25 mouse cellular contexts compared by ENCODE assay signal in the genomic region with DNA sequence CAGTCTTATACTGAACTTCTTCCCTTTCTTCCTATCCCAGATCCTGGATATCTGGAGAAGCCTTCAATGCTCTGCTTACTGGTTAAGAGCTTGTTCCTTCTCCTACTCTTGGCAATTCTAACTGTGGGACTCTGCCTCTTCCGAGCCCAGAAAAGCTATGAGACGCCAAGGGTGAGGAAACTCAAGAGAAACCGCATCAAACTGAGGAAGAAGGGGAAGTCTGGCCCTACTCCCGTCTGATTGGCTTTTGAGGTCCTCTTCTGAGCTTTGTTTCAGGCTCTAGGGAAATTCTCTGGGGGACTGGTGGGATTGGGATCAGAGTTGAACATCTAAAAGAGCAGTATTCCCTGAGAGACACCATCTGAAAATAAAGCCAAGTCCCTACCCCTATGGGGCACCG. TPM values are rescaled to one million over a fixed set of nuclear protein-coding genes. Genes with fewer than 3 reads are reported as not detected.
"Had no signal": no experiment of that assay in that cellular context is flagged by ENCODE, and none has a peak within 500 bp of the region (broad histone marks: within the 10 kb centered on the region; RNA-seq: fewer than 3 reads in every experiment).

No protein-coding gene starts in this region.

- H3K9me3 ChIP-seq: heart, embryonic 13.5 days; heart, embryonic 15.5 days; hindbrain, embryonic 10.5 days; hindbrain, embryonic 12.5 days; intestine, embryonic 15.5 days; limb, embryonic 10.5 days; limb, embryonic 12.5 days; liver, embryonic 13.5 days had no signal

- H3K36me3 ChIP-seq: heart, embryonic 13.5 days; heart, embryonic 15.5 days; hindbrain, embryonic 10.5 days; hindbrain, embryonic 12.5 days; intestine, embryonic 15.5 days; limb, embryonic 10.5 days; limb, embryonic 12.5 days; liver, embryonic 13.5 days had no signal

- H3K27me3 ChIP-seq: heart, embryonic 15.5 days; hindbrain, embryonic 12.5 days; intestine, embryonic 15.5 days; limb, embryonic 12.5 days had no signal

- ATAC-seq: hindbrain, embryonic 16.5 days; inflammation-experienced regulatory T-cells, adult 6 months; intestine, embryonic 15.5 days; intestine, postnatal 0 days had no signal

- H3K27ac ChIP-seq: heart, embryonic 13.5 days; heart, embryonic 15.5 days; hindbrain, embryonic 10.5 days; hindbrain, embryonic 12.5 days; hindbrain, embryonic 14.5 days; intestine, embryonic 15.5 days; layer of hippocampus, adult 2 months; left cerebral cortex, adult 2 months; limb, embryonic 10.5 days; limb, embryonic 12.5 days; liver, embryonic 13.5 days had no signal

- H3K4me3 ChIP-seq: heart, embryonic 13.5 days; heart, embryonic 15.5 days; hindbrain, embryonic 10.5 days; hindbrain, embryonic 12.5 days; intestine, embryonic 15.5 days; layer of hippocampus, adult 2 months; left cerebral cortex, adult 2 months; limb, embryonic 10.5 days; limb, embryonic 12.5 days; liver, embryonic 13.5 days had no signal

- H3K4me2 ChIP-seq: heart, embryonic 11.5 days; heart, embryonic 13.5 days; heart, embryonic 15.5 days; hindbrain, embryonic 12.5 days; hindbrain, embryonic 14.5 days; intestine, embryonic 15.5 days; limb, embryonic 12.5 days; liver, embryonic 11.5 days; liver, embryonic 13.5 days had no signal

- H3K9ac ChIP-seq: heart, embryonic 13.5 days; heart, embryonic 15.5 days; hindbrain, embryonic 12.5 days; hindbrain, embryonic 14.5 days; intestine, embryonic 15.5 days; limb, embryonic 12.5 days; liver, embryonic 13.5 days had no signal

- DNase-seq: gastrocnemius, postnatal 14 days; kidney, adult 18-20 months; kidney, adult 8-10 months; kidney, postnatal 10 days; kidney, postnatal 25 days; kidney, postnatal 4 days; liver; liver, embryonic 13.5 days had no signal

RNA-seq across cellular contexts. Expression of a gene that starts 2.9 kb away (rescaled TPM):
- total RNA-seq: gastrocnemius, adult 8-10 months; layer of hippocampus, postnatal 25 days had no signal
- polyA plus RNA-seq: hindbrain, embryonic 10.5 days had no signal

RNA-seq across cellular contexts. Expression of a gene that starts 42.6 kb away (rescaled TPM):
- total RNA-seq: gastrocnemius, adult 8-10 months had no signal
